In the genomic region with DNA sequence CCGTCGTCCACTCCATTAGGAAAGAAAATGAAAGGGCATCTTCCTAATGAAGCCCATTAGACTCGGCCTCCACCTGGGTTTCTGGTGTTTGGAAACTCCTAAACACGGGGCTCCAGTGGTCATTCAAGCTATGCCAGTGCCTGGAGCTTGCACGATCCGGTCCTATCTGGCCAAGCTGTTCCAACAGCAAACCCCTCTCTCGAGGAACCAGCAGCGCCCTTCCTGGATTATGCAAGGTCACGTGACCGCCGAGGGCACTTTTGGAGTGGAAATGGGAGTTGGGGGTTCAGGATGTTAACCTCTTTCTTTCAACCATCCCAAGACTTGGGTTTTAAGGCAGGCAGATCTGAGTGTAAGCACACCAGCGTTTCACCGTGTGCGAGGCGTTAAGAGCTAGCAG, we compare ENCODE assay signal across 8 mouse cellular contexts. TPM values are rescaled to one million over a fixed set of nuclear protein-coding genes. Genes with fewer than 3 reads are reported as not detected.
DNase-seq lines count a peak whose midpoint lies in the region; ATAC-seq and TF ChIP-seq lines count a peak whose summit lies in the region.

No protein-coding gene starts in this region.

- ATAC-seq in embryonic facial prominence, embryonic 11.5 days (replicated peaks; ENCODE audit: insufficient number of reproducible peaks, low FRiP score, low TSS enrichment, low read depth) = no peak
- no peak for ATAC-seq in hindbrain, postnatal 0 days
- ATAC-seq in liver, embryonic 14.5 days (ENCODE audit: insufficient read depth) = 0 out of 2 replicates have a peak, but pooled peaks have one; percentile 31
- no peak for ATAC-seq in neural tube, embryonic 13.5 days (ENCODE audit: low read depth)

- H3K36me3 ChIP-seq in embryonic facial prominence, embryonic 11.5 days (replicated peaks; ENCODE audit: control insufficient read depth, insufficient read depth, low read depth, low read length) = no peaks in the 10 kb centered on the region; the same call in 1 of the 2 replicates
- H3K36me3 ChIP-seq in hindbrain, postnatal 0 days (ENCODE audit: insufficient read depth, low read length) = no peaks in the 10 kb centered on the region
- H3K36me3 ChIP-seq in liver, embryonic 14.5 days (replicated peaks; ENCODE audit: control insufficient read depth, insufficient read depth, low read depth) = no peaks in the 10 kb centered on the region
- H3K36me3 ChIP-seq in neural tube, embryonic 13.5 days = no peaks in the 10 kb centered on the region

- 10% methylated on average over 15 of the region's 15 CpGs for WGBS in embryonic facial prominence, embryonic 11.5 days
- 19% methylated on average over 15 of the region's 15 CpGs for WGBS in hindbrain, postnatal 0 days
- WGBS in liver, embryonic 14.5 days (ENCODE audit: insufficient replicate concordance) = 6% methylated on average over 15 of the region's 15 CpGs
- 13% methylated on average over 15 of the region's 15 CpGs for WGBS in neural tube, embryonic 13.5 days

- no peak for TF ChIP-seq CTCF in hindbrain, postnatal 0 days (IDR thresholded peaks at IDR 0.05; ENCODE audit: low read depth)
- TF ChIP-seq CTCF in liver, embryonic 14.5 days (IDR thresholded peaks at IDR 0.05; ENCODE audit: low read depth) = no peak

- H3K9me3 ChIP-seq in embryonic facial prominence, embryonic 11.5 days (replicated peaks; ENCODE audit: control insufficient read depth, low read length) = no peaks in the 10 kb centered on the region
- H3K9me3 ChIP-seq in hindbrain, postnatal 0 days (ENCODE audit: low read length) = no peaks in the 10 kb centered on the region
- no peaks in the 10 kb centered on the region for H3K9me3 ChIP-seq in liver, embryonic 14.5 days (ENCODE audit: control insufficient read depth, low read length)
- no peaks in the 10 kb centered on the region for H3K9me3 ChIP-seq in neural tube, embryonic 13.5 days

- DNase-seq in adrenal gland, postnatal 10 days = peak; percentile 41
- DNase-seq in adrenal gland, adult 18-20 months (ENCODE audit: low spot score in 2 of 2) = no peak
- DNase-seq in embryonic facial prominence, embryonic 11.5 days (ENCODE audit: low spot score) = peak; percentile 71
- DNase-seq in hindbrain, postnatal 0 days (ENCODE audit: low spot score) = peak; percentile 50
- DNase-seq in liver, embryonic 14.5 days (ENCODE audit: low read depth in 3 of 3, low spot score in 3 of 3) = no peak
- DNase-seq in spleen, postnatal 10 days (ENCODE audit: low spot score in 2 of 2) = no peak
- no peak for DNase-seq in layer of hippocampus, postnatal 14 days (ENCODE audit: low spot score in 2 of 2)

- H3K9ac ChIP-seq in embryonic facial prominence, embryonic 11.5 days (replicated peaks; ENCODE audit: low read length) = no peak overlapping the region
- H3K9ac ChIP-seq in hindbrain, postnatal 0 days (replicated peaks; ENCODE audit: low read length) = 0 out of 2 replicates have a peak overlapping the region, but pooled peaks have one; percentile 13
- peak overlapping the region; percentile 46 for H3K9ac ChIP-seq in liver, embryonic 14.5 days (replicated peaks)
- H3K9ac ChIP-seq in neural tube, embryonic 13.5 days = 0 out of 2 replicates have a peak overlapping the region, but pooled peaks have one; percentile 53

- H3K4me2 ChIP-seq in embryonic facial prominence, embryonic 11.5 days (ENCODE audit: low read depth, low read length) = peak overlapping the region; percentile 13; the same call in 1 of the 2 replicates
- peak overlapping the region; percentile 43 for H3K4me2 ChIP-seq in hindbrain, postnatal 0 days (ENCODE audit: low read depth, low read length)
- peak overlapping the region; percentile 84 for H3K4me2 ChIP-seq in liver, embryonic 14.5 days (ENCODE audit: low read depth)
- H3K4me2 ChIP-seq in neural tube, embryonic 13.5 days = peak overlapping the region; percentile 47

- H3K27me3 ChIP-seq in embryonic facial prominence, embryonic 11.5 days (ENCODE audit: control insufficient read depth, insufficient read depth, low read length) = no peaks in the 10 kb centered on the region
- no peaks in the 10 kb centered on the region for H3K27me3 ChIP-seq in hindbrain, postnatal 0 days (ENCODE audit: insufficient read depth, low read length)
- peaks cover 5% of the 10 kb centered on the region for H3K27me3 ChIP-seq in liver, embryonic 14.5 days (ENCODE audit: control insufficient read depth, insufficient read depth, low read length)
- H3K27me3 ChIP-seq in neural tube, embryonic 13.5 days = no peaks in the 10 kb centered on the region

- no peak for TF ChIP-seq EP300 in liver, embryonic 14.5 days (IDR thresholded peaks at IDR 0.05; ENCODE audit: low read depth)

- peaks cover 16% of the 10 kb centered on the region for H3K4me1 ChIP-seq in embryonic facial prominence, embryonic 11.5 days (ENCODE audit: control insufficient read depth, insufficient read depth, low read length)
- H3K4me1 ChIP-seq in hindbrain, postnatal 0 days (ENCODE audit: insufficient read depth, low read length) = peaks cover 39% of the 10 kb centered on the region
- peaks cover 12 to 27% of the 10 kb centered on the region in 2 experiments for H3K4me1 ChIP-seq in liver, embryonic 14.5 days (replicated peaks; ENCODE audit: control insufficient read depth in 2 of 2, insufficient read depth in 2 of 2, low read length in 1 of 2)
- H3K4me1 ChIP-seq in neural tube, embryonic 13.5 days (replicated peaks) = peaks cover 99% of the 10 kb centered on the region

- no peak overlapping the region for H3K27ac ChIP-seq in embryonic facial prominence, embryonic 11.5 days (replicated peaks; ENCODE audit: low read depth, low read length)
- no peak overlapping the region for H3K27ac ChIP-seq in hindbrain, postnatal 0 days
- H3K27ac ChIP-seq in liver, embryonic 14.5 days = no peak overlapping the region
- H3K27ac ChIP-seq in neural tube, embryonic 13.5 days (replicated peaks) = no peak overlapping the region

- H3K4me3 ChIP-seq in embryonic facial prominence, embryonic 11.5 days (ENCODE audit: low read depth, low read length) = 0 out of 2 replicates have a peak overlapping the region, but pooled peaks have one; percentile 6
- H3K4me3 ChIP-seq in hindbrain, postnatal 0 days (ENCODE audit: low read length) = no peak overlapping the region
- peak overlapping the region; percentile 58 for H3K4me3 ChIP-seq in liver, embryonic 14.5 days (ENCODE audit: insufficient read depth in 1 of 2, low read depth in 2 of 2, low read length in 2 of 2)
- H3K4me3 ChIP-seq in neural tube, embryonic 13.5 days = no peak overlapping the region

RNA-seq across cellular contexts. Expression of a gene that starts 7.3 kb away (rescaled TPM):
- total RNA-seq in adrenal gland, postnatal 10 days (2021) = 100 to 1,000 TPM; 128 to 169 TPM
- 100 to 1,000 TPM; 294 to 308 TPM for total RNA-seq in adrenal gland, adult 18-20 months (2021)
- 75.6 and 87.9 TPM in 2 replicates for polyA plus RNA-seq in embryonic facial prominence, embryonic 11.5 days (2014; fragmentation: Nextera tagmentation; extraction: Ambion mirVana)
- total RNA-seq in hindbrain, postnatal 0 days (2014; rRNA removed) = 33.2 and 49.0 TPM in 2 replicates
- 17.3 and 17.5 TPM in 2 replicates for polyA plus RNA-seq in hindbrain, postnatal 0 days (2015; fragmentation: Nextera tagmentation; extraction: Ambion mirVana)
- 7.7 and 8.8 TPM in 2 replicates for polyA plus RNA-seq in liver, embryonic 14.5 days (2012; rRNA removed)
- 7.9 and 11.0 TPM in 2 replicates for polyA plus RNA-seq in liver, embryonic 14.5 days (2014; fragmentation: Nextera tagmentation; extraction: Ambion mirVana)
- polyA plus RNA-seq in neural tube, embryonic 13.5 days (2015; fragmentation: Nextera tagmentation; extraction: Ambion mirVana) = 22.9 and 30.6 TPM in 2 replicates
- 10 to 100 TPM; 38.3 to 40.2 TPM for total RNA-seq in layer of hippocampus, postnatal 14 days (2021)

RNA-seq across cellular contexts. Expression of a gene that starts 8.3 kb away (rescaled TPM):
- 10 to 100 TPM; 52.8 to 63.1 TPM for total RNA-seq in adrenal gland, postnatal 10 days (2021)
- 10 to 100 TPM; 53.0 to 60.3 TPM for total RNA-seq in adrenal gland, adult 18-20 months (2021)
- polyA plus RNA-seq in embryonic facial prominence, embryonic 11.5 days (2014; fragmentation: Nextera tagmentation; extraction: Ambion mirVana) = 129 and 131 TPM in 2 replicates
- 89.0 and 105 TPM in 2 replicates for total RNA-seq in hindbrain, postnatal 0 days (2014; rRNA removed)
- 39.6 and 40.6 TPM in 2 replicates for polyA plus RNA-seq in hindbrain, postnatal 0 days (2015; fragmentation: Nextera tagmentation; extraction: Ambion mirVana)
- polyA plus RNA-seq in liver, embryonic 14.5 days (2012; rRNA removed) = 6.9 and 8.4 TPM in 2 replicates
- polyA plus RNA-seq in liver, embryonic 14.5 days (2014; fragmentation: Nextera tagmentation; extraction: Ambion mirVana) = 7.3 and 8.6 TPM in 2 replicates
- 73.1 and 94.2 TPM in 2 replicates for polyA plus RNA-seq in neural tube, embryonic 13.5 days (2015; fragmentation: Nextera tagmentation; extraction: Ambion mirVana)
- total RNA-seq in layer of hippocampus, postnatal 14 days (2021) = 10 to 100 TPM; 46.4 to 52.1 TPM

Comparison
In these comparisons a context has a peak if more than half of its experiments do, and no peak if none do; other contexts are left out.
1. DNase-seq: peak in adrenal gland, postnatal 10 days (single experiment), embryonic facial prominence, embryonic 11.5 days (single experiment) and hindbrain, postnatal 0 days (single experiment); none in adrenal gland, adult 18-20 months (0 of 2), liver, embryonic 14.5 days (0 of 3), spleen, postnatal 10 days (0 of 2) and layer of hippocampus, postnatal 14 days (0 of 2).
2. H3K4me2 ChIP-seq: peak in every context shown above with its lines; median percentile 84 in liver, embryonic 14.5 days; 47 in neural tube, embryonic 13.5 days; 43 in hindbrain, postnatal 0 days; 13 in embryonic facial prominence, embryonic 11.5 days.
3. H3K4me3 ChIP-seq: peak in embryonic facial prominence, embryonic 11.5 days (single experiment) and liver, embryonic 14.5 days (2 of 2); none in hindbrain, postnatal 0 days (single experiment) and neural tube, embryonic 13.5 days (single experiment).